In genomic region chr16:92398574-92399118, GRCm38 (mm10) we compare ENCODE assay signal across 9 mouse cellular contexts. TPM values are rescaled to one million over a fixed set of nuclear protein-coding genes. Genes with fewer than 3 reads are reported as not detected.
DNase-seq lines count a peak whose midpoint lies in the region; ATAC-seq lines count a peak whose summit lies in the region.
"Had no signal": no experiment of that assay in that cellular context is flagged by ENCODE, and none has a peak within 500 bp of the region (broad histone marks: within the 10 kb centered on the region; RNA-seq: fewer than 3 reads in every experiment).

No protein-coding gene starts in this region.

- H3K9me3 ChIP-seq in midbrain, embryonic 11.5 days (ENCODE audit: control insufficient read depth, low read length) = no peaks in the 10 kb centered on the region
- H3K9me3 ChIP-seq: megakaryocyte, embryonic 14.5 days had no signal

- 66% methylated on average over 6 of the region's 6 CpGs for WGBS in midbrain, embryonic 11.5 days

- no peak overlapping the region for H3K27ac ChIP-seq in midbrain, embryonic 11.5 days (ENCODE audit: low read depth, low read length)

- no peak for ATAC-seq in midbrain, embryonic 11.5 days (ENCODE audit: low FRiP score)
- no peak for ATAC-seq in inflammation-experienced regulatory T-cells, adult 6 months

- intact Hi-C loops in heart, postnatal 14 days (cut with DNase I) = no loop called here

- H3K9ac ChIP-seq in midbrain, embryonic 11.5 days (ENCODE audit: low read length) = no peak overlapping the region; the same call in 1 of the 2 replicates

- no peaks in the 10 kb centered on the region; the same call in 1 of the 2 replicates for H3K36me3 ChIP-seq in midbrain, embryonic 11.5 days (ENCODE audit: control insufficient read depth, insufficient read depth, low read length)

- H3K27me3 ChIP-seq in midbrain, embryonic 11.5 days (ENCODE audit: control insufficient read depth, insufficient read depth, low read length) = peaks cover 3% of the 10 kb centered on the region; the same call in 1 of the 2 replicates

- peak; percentile 41 to 44 for DNase-seq in heart, adult 18-20 months
- no peak for DNase-seq in heart, postnatal 14 days
- peak; percentile 28 to 62 for DNase-seq in adrenal gland, postnatal 36 days
- DNase-seq in heart, postnatal 4 days = peak; percentile 45
- no peak for DNase-seq in midbrain, embryonic 11.5 days (ENCODE audit: low spot score, missing footprints)
- DNase-seq in layer of hippocampus, postnatal 14 days (ENCODE audit: low spot score in 2 of 2) = no peak
- DNase-seq in ovary, postnatal 14 days (ENCODE audit: low spot score) = no peak

- peak overlapping the region; percentile 32; the same call in 1 of the 2 replicates for H3K4me3 ChIP-seq in midbrain, embryonic 11.5 days (ENCODE audit: low read depth, low read length)

- H3K4me2 ChIP-seq in midbrain, embryonic 11.5 days = peak overlapping the region; percentile 68; the same call in 1 of the 2 replicates

- H3K4me1 ChIP-seq in midbrain, embryonic 11.5 days (ENCODE audit: control insufficient read depth, insufficient read depth, low read length) = peaks cover 22% of the 10 kb centered on the region

RNA-seq across cellular contexts. Expression of gene Kcne1, which starts 39.4 kb away (rescaled TPM):
- total RNA-seq in heart, adult 18-20 months (2021) = 1 to 10 TPM; 7.1 to 7.8 TPM
- total RNA-seq in heart, postnatal 14 days (2021) = 100 to 1,000 TPM; 171 to 231 TPM
- total RNA-seq in adrenal gland, postnatal 36 days (2021) = not detected
- 100 to 1,000 TPM; 317 to 359 TPM for total RNA-seq in heart, postnatal 4 days (2021)
- 0.16 TPM in 1 of 2 replicates, not detected in the other for polyA plus RNA-seq in midbrain, embryonic 11.5 days (2014; fragmentation: Nextera tagmentation; extraction: Ambion mirVana)
- not detected for total RNA-seq in layer of hippocampus, postnatal 14 days (2021)
- not detected for polyA plus RNA-seq in inflammation-experienced regulatory T-cells, adult 6 months (2017; shearing (Covaris generic))

Comparison
In these comparisons a context has a peak if more than half of its experiments do, and no peak if none do; other contexts are left out.
1. DNase-seq: peak in heart, adult 18-20 months (2 of 2), adrenal gland, postnatal 36 days (2 of 2) and heart, postnatal 4 days (single experiment); none in heart, postnatal 14 days (0 of 2), midbrain, embryonic 11.5 days (single experiment), layer of hippocampus, postnatal 14 days (0 of 2) and ovary, postnatal 14 days (single experiment).
2. RNA of gene Kcne1, which starts 39.4 kb away (total RNA-seq): 317 to 359 TPM in heart, postnatal 4 days and 171 to 231 TPM in heart, postnatal 14 days; 7.1 to 7.8 TPM in heart, adult 18-20 months, not detected in layer of hippocampus, postnatal 14 days and not detected in adrenal gland, postnatal 36 days; every median in the first group is over 10 times any median in the second.